Mouse (Mus musculus) CH12.LX (cell line): ENCODE data around the gene Rab32.
"Not testable (repeated sequence)": the region's sequence is repeated elsewhere in the genome, so short reads cannot be mapped to it uniquely, and the experiment has no call there.

Source experiments
- CHD2 ChIP-seq: IDR thresholded peaks from 2 replicates; pipeline ENCODE4 v1.6.1; 2011; ENCODE audit warnings: low read length, improper control_type of control experiment
- CTCF ChIP-seq, 2 experiments: IDR thresholded peaks in 1 of 2; conservative IDR thresholded peaks in 1 of 2; 2 replicates each; pipeline ENCODE4 v1.5.1; 2011 to 2012; ENCODE audit warnings: low read depth in 2 of 2, low read length in 2 of 2, improper control_type of control experiment in 1 of 2, inconsistent platforms in 1 of 2, mild to moderate bottlenecking in 1 of 2, moderate library complexity in 1 of 2
- HCFC1 ChIP-seq: IDR thresholded peaks from 2 replicates; pipeline ENCODE4 v1.6.1; 2012; ENCODE audit warnings: low read depth, mild to moderate bottlenecking, inconsistent platforms, low read length, improper control_type of control experiment
- MAX ChIP-seq: IDR thresholded peaks from 2 replicates; pipeline ENCODE4 v1.6.1; 2011; ENCODE audit warnings: low read length, improper control_type of control experiment
- MYC ChIP-seq: IDR thresholded peaks from 2 replicates; pipeline ENCODE4 v1.6.1; 2011; ENCODE audit warnings: low read depth, mild to moderate bottlenecking, improper control_type of control experiment, low read length
- POLR2A ChIP-seq: IDR thresholded peaks from 2 replicates; pipeline ENCODE4 v1.6.1; 2011; ENCODE audit warnings: low read depth, mild to moderate bottlenecking, improper control_type of control experiment, low read length
- POLR2AphosphoS2 ChIP-seq: IDR thresholded peaks from 2 replicates; pipeline ENCODE4 v1.6.1; 2011; ENCODE audit warnings: low read depth, low read length, improper control_type of control experiment
- RAD21 ChIP-seq: IDR thresholded peaks from 2 replicates; pipeline ENCODE4 v1.6.1; 2011; ENCODE audit warnings: low read depth, mild to moderate bottlenecking, low read length, improper control_type of control experiment, moderate library complexity
- SIN3A ChIP-seq: IDR thresholded peaks from 2 replicates; pipeline ENCODE4 v1.6.1; 2012; ENCODE audit warnings: low read length, improper control_type of control experiment, inconsistent platforms
- TBP ChIP-seq: conservative IDR thresholded peaks from 2 replicates; pipeline ENCODE4 v1.6.1; 2011; ENCODE audit warnings: low read depth, low read length, improper control_type of control experiment
- USF2 ChIP-seq: conservative IDR thresholded peaks from 2 replicates; pipeline ENCODE4 v1.6.1; 2011; ENCODE audit warnings: low read depth, low read length, improper control_type of control experiment

GRCm38 (mm10) chr10:10597495-10597894 lies 39.4 kb upstream of the Rab32 start:
- TF ChIP-seq POLR2A; USF2; MAX; CTCF (conservative IDR thresholded peaks at IDR 0.05 in 1 of 2, IDR thresholded peaks at IDR 0.05 in 1 of 2; ENCODE audit: low read depth in 2 of 2, low read length in 2 of 2); POLR2AphosphoS2; SIN3A; HCFC1; CHD2; RAD21; TBP; MYC: not testable (repeated sequence)
